Mouse (Mus musculus): ENCODE measurements at regions not wholly inside any gene's neighbourhood (a gene's known extent, or its start where the extent isn't known, plus 50 kb on each side); places are given as distances from the start of the nearest gene placed in this dataset.

GRCm38 (mm10) chr3:4336441-4336840, 1414.2 kb upstream of the Gm8797 start:
- H3K4me1 ChIP-seq (ENCODE audit: insufficient read depth): no peaks in the 10 kb centered on the region
- no peak overlapping the region for H3K4me2 ChIP-seq (ENCODE audit: low read depth)
- no peaks in the 10 kb centered on the region for H3K27me3 ChIP-seq (ENCODE audit: insufficient read depth, low read length)
- H3K36me3 ChIP-seq (ENCODE audit: insufficient read depth): no peaks in the 10 kb centered on the region
- ATAC-seq (no peak), DNase-seq (no peak)
- TF ChIP-seq CTCF (IDR thresholded peaks at IDR 0.05; ENCODE audit: low read depth): no peak
- 81% methylated on average over 4 of the region's 4 CpGs for whole genome bisulfite sequencing
- no peak overlapping the region for H3K27ac ChIP-seq (ENCODE audit: low read depth, low read length)
- H3K4me3 ChIP-seq (ENCODE audit: low read depth, low read length): no peak overlapping the region
- no peaks in the 10 kb centered on the region for H3K9me3 ChIP-seq (ENCODE audit: low read length)
- no peak overlapping the region for H3K9ac ChIP-seq

GRCm38 (mm10) chr3:4339153-4339552, 1411.5 kb upstream of the Gm8797 start:
- Histone ChIP-seq H3K9ac (no peak overlapping the region), H3K4me3 (ENCODE audit: low read depth, low read length) (no peak overlapping the region), H3K9me3 (ENCODE audit: low read length) (no peaks in the 10 kb centered on the region), H3K27me3 (ENCODE audit: insufficient read depth, low read length) (no peaks in the 10 kb centered on the region), H3K36me3 (ENCODE audit: insufficient read depth) (no peaks in the 10 kb centered on the region), H3K27ac (ENCODE audit: low read depth, low read length) (no peak overlapping the region), H3K4me2 (ENCODE audit: low read depth) (no peak overlapping the region), H3K4me1 (ENCODE audit: insufficient read depth) (no peaks in the 10 kb centered on the region)
- WGBS: 94% methylated on average over 1 of the region's 1 CpGs
- DNase-seq (no peak), ATAC-seq (no peak)
- peak; percentile 16; the same call in 1 of the 2 replicates for TF ChIP-seq CTCF (IDR thresholded peaks at IDR 0.05; ENCODE audit: low read depth)

Small RNA genes in the stretch of these regions (microRNA-seq; reads per million reads assigned to microRNA genes)
- 0 reads per million in 2 experiments for gene Gm23976
